Mouse (Mus musculus) heart, embryonic 13.5 days (tissue): ENCODE data around the gene Dnajc1. TPM values are rescaled to one million over a fixed set of nuclear protein-coding genes. Genes with fewer than 3 reads are reported as not detected.

ENCODE experiments used
- ATAC-seq: fragments of 200-750 bp; cut with Nextera tagmentation; 2 replicates; pipeline ENCODE4 v1.8.0; 2017; ENCODE audit warnings: moderate TSS enrichment; ENCODE audit not compliant: insufficient number of reproducible peaks, low FRiP score, low TSS enrichment; ENCODE audit errors: extremely low read depth
- H3K27ac ChIP-seq: fragments of 300-500 bp; sonication (generic); replicated peaks from 2 replicates; pipeline ENCODE4 v1.5.1; 2015; ENCODE audit warnings: moderate library complexity, mild to moderate bottlenecking, inconsistent platforms
- H3K27me3 ChIP-seq: fragments of 300-500 bp; sonication (generic); replicated peaks from 2 replicates; pipeline ENCODE4 v1.6.1; 2015; ENCODE audit warnings: mild to moderate bottlenecking, inconsistent platforms
- H3K36me3 ChIP-seq: fragments of 300-500 bp; sonication (generic); 2 replicates; pipeline ENCODE4 v1.6.1; 2015; ENCODE audit warnings: mild to moderate bottlenecking, inconsistent platforms
- H3K4me1 ChIP-seq: fragments of 300-500 bp; sonication (generic); 2 replicates; pipeline ENCODE4 v1.6.1; 2015; ENCODE audit warnings: inconsistent platforms
- H3K4me2 ChIP-seq: fragments of 300-500 bp; sonication (generic); 2 replicates; pipeline ENCODE4 v1.6.1; 2015; ENCODE audit warnings: inconsistent platforms, mild to moderate bottlenecking, moderate library complexity
- H3K4me3 ChIP-seq: fragments of 300-500 bp; sonication (generic); 2 replicates; pipeline ENCODE4 v1.5.1; 2015; ENCODE audit warnings: moderate library complexity, mild to moderate bottlenecking, inconsistent platforms
- H3K9ac ChIP-seq: fragments of 300-500 bp; sonication (generic); 2 replicates; pipeline ENCODE4 v1.6.1; 2015; ENCODE audit warnings: inconsistent platforms, mild to moderate bottlenecking, moderate library complexity
- H3K9me3 ChIP-seq: fragments of 300-500 bp; sonication (generic); 2 replicates; pipeline ENCODE4 v1.6.1; 2016; ENCODE audit warnings: inconsistent platforms
- WGBS: fragments of 180-500 bp; shearing (Covaris S2); methylation state at CpG from one replicate; pipeline ENCODE4 v1.1.7; 2015; ENCODE audit warnings: mixed read lengths; 5-methylcytosine and 5-hydroxymethylcytosine counted together
- polyA plus RNA-seq: library from polyadenylated mRNA; unstranded; fragments of >200 nt; fragmentation: Nextera tagmentation; extraction: Ambion mirVana; gene quantifications from 2 replicates; pipeline ENCODE4 v1.2.1, GENCODE M21; 2015

Dnajc1 gene
- polyA plus RNA-seq, 1 experiment from 2014 or later, result 18.8 TPM

DNA sequence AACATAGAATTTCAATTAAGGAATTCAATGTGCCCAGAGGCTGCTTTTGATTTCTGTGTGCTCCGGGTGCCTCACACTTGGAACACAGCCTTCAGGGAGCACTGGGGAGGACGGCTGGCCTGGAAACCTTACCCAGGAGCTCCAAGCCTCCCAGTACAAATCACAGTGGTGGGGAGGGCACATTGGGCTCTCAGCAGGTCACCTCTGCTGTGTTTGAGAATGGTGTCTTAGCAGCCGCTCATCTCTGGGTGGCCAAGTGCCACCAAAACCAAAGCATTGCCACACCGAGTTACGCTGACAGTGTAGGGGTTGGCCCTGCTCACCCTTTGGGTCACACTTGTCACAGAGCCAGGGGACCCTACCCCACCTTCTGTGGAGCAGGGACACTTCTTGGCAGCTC lies 174.1 kb downstream of the Dnajc1 start:
- no peak for ATAC-seq
- no peak overlapping the region for H3K9ac ChIP-seq
- WGBS, result 84% methylated on average over 5 of the region's 5 CpGs
- H3K36me3 ChIP-seq, result peaks cover 59% of the 10 kb centered on the region
- no peaks in the 10 kb centered on the region for H3K9me3 ChIP-seq
- no peak overlapping the region for H3K4me3 ChIP-seq
- H3K27me3 ChIP-seq, result no peaks in the 10 kb centered on the region
- H3K4me1 ChIP-seq, result peaks cover 32% of the 10 kb centered on the region
- H3K27ac ChIP-seq, result no peak overlapping the region
- no peak overlapping the region for H3K4me2 ChIP-seq

DNA sequence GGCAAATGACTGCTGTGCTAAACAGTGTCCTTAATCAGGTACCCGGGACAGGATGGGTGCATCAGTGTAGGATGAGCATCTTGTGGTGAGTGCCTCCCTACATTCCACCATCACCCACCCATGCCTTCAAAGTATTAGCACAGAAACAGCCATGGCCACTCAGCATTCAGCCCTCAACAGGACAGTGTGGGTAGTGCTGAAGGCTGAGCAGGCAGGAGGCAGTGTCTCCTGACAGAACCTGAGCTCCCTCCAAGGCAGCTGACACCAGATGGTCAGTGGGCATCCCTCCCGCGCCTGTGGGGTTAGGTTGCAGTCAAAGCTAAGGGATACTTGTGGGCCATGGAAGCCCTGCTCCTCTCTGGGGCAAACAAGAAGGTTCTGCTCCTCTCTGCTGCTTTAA lies 174.8 kb downstream of the Dnajc1 start:
- peaks cover 65% of the 10 kb centered on the region for H3K36me3 ChIP-seq
- H3K27me3 ChIP-seq, result no peaks in the 10 kb centered on the region
- WGBS, result 70% methylated on average over 3 of the region's 3 CpGs
- no peak overlapping the region for H3K4me3 ChIP-seq
- no peak overlapping the region for H3K4me2 ChIP-seq
- no peaks in the 10 kb centered on the region for H3K9me3 ChIP-seq
- H3K4me1 ChIP-seq, result peaks cover 31% of the 10 kb centered on the region
- no peak overlapping the region for H3K9ac ChIP-seq
- no peak for ATAC-seq
- no peak overlapping the region for H3K27ac ChIP-seq

DNA sequence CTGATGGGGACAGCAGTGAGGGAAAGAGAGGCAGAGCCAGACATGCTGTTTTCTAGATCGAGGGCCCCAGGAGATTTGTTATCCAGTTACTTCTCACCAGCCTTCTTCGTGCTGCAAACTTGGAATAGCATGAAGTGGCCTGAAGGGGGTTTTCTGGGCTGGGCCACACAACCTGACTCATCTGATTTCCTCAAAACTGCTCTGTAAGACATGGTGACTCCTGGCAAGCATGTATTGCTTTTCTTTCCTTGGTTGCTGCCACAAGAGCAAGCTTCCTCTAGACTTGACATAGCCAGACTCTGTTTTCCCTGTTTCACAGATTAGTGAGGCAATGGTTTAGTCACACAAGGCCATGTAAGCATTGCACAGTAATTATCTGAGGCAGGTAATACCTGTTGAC lies 178.6 kb downstream of the Dnajc1 start:
- H3K9me3 ChIP-seq, result no peaks in the 10 kb centered on the region
- no peaks in the 10 kb centered on the region for H3K27me3 ChIP-seq
- 67% methylated on average over 2 of the region's 2 CpGs for WGBS
- H3K4me2 ChIP-seq, result no peak overlapping the region
- H3K4me1 ChIP-seq, result peaks cover 20% of the 10 kb centered on the region
- H3K36me3 ChIP-seq, result peaks cover 91% of the 10 kb centered on the region
- ATAC-seq, result no peak
- H3K4me3 ChIP-seq, result no peak overlapping the region
- H3K9ac ChIP-seq, result no peak overlapping the region
- no peak overlapping the region; the same call in 1 of the 2 replicates for H3K27ac ChIP-seq

DNA sequence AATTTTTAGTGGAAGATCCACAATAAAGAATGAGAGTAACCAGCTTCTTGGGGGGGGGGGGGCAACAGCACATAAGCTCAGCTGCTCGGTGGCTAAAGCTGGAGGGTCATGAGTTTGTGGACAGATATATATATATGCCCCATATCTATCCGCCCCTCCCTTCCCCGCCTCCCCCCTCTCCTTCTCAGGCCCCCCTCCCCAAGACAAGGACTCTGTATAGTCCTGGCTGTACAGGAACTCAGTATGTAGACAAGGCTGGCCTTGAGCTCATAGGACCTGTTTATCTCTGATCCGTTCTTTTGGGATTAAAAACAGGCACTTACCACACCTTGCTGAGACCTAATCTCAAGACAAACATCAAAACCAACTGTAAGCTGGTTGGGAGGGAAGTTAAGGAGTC lies 182.7 kb downstream of the Dnajc1 start:
- Histone ChIP-seq H3K4me3 (no peak overlapping the region), H3K9me3 (no peaks in the 10 kb centered on the region), H3K27ac (no peak overlapping the region), H3K36me3 (peaks cover 92% of the 10 kb centered on the region), H3K4me2 (no peak overlapping the region), H3K27me3 (no peaks in the 10 kb centered on the region), H3K4me1 (peaks cover 11% of the 10 kb centered on the region), H3K9ac (no peak overlapping the region)
- ATAC-seq, result no peak
- 89% methylated on average over 4 of the region's 4 CpGs for WGBS

DNA sequence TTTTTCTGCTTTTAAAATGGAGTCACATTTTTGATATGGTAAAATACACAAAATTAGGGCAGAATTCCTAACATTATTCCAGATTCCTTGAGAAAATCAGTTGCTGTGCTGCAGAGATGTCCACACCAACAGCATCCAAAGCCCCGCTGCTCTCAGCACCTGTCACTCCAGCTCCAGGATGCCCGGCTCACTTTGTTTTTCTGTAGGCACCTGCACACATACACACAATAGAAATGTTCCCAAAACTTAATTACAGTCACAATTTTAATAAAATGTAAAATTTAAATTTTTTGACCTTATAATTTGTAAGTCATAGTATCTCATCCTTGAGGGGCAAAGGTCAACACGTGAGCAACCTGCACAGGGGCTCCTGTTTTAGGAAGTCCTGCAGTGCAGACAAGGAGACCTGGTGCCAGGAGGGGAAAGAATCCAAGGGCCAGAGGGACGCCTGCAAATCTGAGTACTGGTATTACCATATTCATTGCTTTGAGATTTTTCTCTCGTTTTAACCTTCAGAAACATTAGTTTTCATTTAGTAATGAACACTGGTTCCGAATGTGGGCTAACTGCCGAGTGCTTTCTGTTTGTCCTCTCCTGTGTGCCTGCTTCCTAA lies 183.3 kb downstream of the Dnajc1 start:
- no peak for ATAC-seq
- no peak overlapping the region for H3K4me2 ChIP-seq
- no peaks in the 10 kb centered on the region for H3K27me3 ChIP-seq
- WGBS, result 90% methylated on average over 7 of the region's 7 CpGs
- no peaks in the 10 kb centered on the region for H3K9me3 ChIP-seq
- H3K27ac ChIP-seq, result no peak overlapping the region
- no peak overlapping the region for H3K4me3 ChIP-seq
- H3K4me1 ChIP-seq, result peaks cover 11% of the 10 kb centered on the region
- no peak overlapping the region for H3K9ac ChIP-seq
- peaks cover 92% of the 10 kb centered on the region for H3K36me3 ChIP-seq

DNA sequence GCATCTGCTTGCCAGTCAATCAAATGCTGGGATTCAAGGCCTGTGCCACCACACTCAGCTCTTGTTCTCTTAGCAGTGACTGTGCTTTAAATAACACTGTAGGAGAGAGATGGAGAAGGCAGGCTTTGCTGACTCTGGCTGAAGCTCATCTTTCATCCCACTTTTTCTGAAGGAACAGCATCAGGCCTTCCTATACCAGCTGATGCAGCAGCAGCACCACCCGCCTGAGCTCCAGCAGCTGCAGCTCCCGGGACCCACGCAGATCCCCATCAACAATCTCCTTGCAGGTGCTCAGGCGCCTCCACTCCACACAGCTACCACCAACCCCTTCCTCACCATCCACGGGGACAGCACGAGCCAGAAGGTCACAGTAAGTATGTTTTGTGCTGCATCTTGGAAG lies 184.1 kb downstream of the Dnajc1 start:
- WGBS, result 88% methylated on average over 6 of the region's 6 CpGs
- peaks cover 92% of the 10 kb centered on the region for H3K36me3 ChIP-seq
- no peak overlapping the region for H3K4me2 ChIP-seq
- no peak overlapping the region for H3K9ac ChIP-seq
- no peak overlapping the region for H3K4me3 ChIP-seq
- H3K27me3 ChIP-seq, result no peaks in the 10 kb centered on the region
- no peaks in the 10 kb centered on the region for H3K9me3 ChIP-seq
- no peak overlapping the region for H3K27ac ChIP-seq
- H3K4me1 ChIP-seq, result 0 out of 2 replicates have a peak, but pooled peaks cover 5% of the 10 kb centered on the region
- ATAC-seq, result no peak

DNA sequence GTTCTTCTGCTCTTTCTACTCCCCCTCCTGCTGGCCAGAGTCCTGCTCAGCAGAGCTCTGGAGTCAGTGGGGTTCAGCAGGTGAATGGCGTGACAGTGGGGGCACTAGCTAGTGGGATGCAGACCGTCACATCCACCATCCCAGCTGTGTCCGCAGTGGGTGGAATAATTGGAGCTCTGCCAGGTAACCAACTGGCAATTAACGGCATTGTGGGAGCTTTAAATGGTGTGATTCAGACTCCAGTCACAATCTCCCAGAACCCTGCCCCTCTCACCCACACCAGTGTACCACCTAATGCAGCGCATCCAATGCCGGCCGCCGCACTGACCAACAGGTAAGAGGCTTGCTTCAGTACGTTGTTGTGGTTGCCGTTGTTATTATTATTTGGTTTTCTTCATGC lies 185.8 kb downstream of the Dnajc1 start:
- Histone ChIP-seq H3K27ac (no peak overlapping the region), H3K36me3 (peaks cover 93% of the 10 kb centered on the region), H3K9me3 (no peaks in the 10 kb centered on the region), H3K4me2 (no peak overlapping the region), H3K4me1 (peaks cover 3% of the 10 kb centered on the region; the same call in 1 of the 2 replicates), H3K9ac (no peak overlapping the region), H3K4me3 (no peak overlapping the region), H3K27me3 (no peaks in the 10 kb centered on the region)
- 85% methylated on average over 10 of the region's 10 CpGs for WGBS
- no peak for ATAC-seq

DNA sequence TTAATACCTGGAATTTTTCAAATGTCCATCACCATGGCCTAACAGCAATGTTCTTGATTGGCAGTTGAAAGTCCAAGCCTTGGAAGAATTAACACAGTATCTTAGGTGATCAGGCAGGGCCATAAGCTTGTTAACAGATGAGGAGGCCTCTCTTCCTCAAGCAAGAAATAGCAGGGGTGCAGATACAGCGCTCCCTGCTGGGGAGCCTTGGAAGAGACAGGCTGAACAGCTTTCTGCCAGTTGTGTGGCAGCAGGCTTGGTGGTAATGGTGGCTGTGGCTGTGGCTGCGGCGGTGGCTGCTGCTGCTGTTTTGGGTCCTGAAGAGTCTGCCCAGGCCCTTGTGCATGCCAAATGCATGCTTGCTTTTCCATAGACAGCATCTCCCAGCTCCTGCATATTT lies 187.5 kb downstream of the Dnajc1 start:
- H3K9ac ChIP-seq, result no peak overlapping the region
- H3K4me1 ChIP-seq, result peaks cover 3% of the 10 kb centered on the region; the same call in 1 of the 2 replicates
- H3K27ac ChIP-seq, result no peak overlapping the region
- H3K4me3 ChIP-seq, result no peak overlapping the region
- 75% methylated on average over 3 of the region's 3 CpGs for WGBS
- no peaks in the 10 kb centered on the region for H3K9me3 ChIP-seq
- no peaks in the 10 kb centered on the region for H3K27me3 ChIP-seq
- no peak overlapping the region for H3K4me2 ChIP-seq
- H3K36me3 ChIP-seq, result peaks cover 94% of the 10 kb centered on the region
- ATAC-seq, result no peak

DNA sequence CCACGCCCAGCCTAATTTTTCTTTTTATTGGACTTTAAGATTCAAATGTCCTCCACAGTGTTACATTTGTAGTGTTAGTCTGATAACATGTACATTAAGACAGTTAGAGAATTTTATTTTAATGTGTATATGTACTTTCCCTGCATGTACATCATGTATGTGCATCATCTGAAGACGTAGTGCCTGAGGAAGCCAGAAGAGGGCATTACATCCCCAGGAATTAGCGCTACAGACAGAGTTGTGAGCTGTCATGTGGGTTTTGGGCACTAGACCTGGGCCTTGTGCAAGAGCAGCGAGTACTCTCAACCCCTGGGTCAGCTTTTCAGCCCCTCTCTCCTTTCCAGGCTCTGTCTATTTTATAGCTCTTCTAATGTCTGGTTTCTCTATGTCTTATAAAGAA lies 189.7 kb downstream of the Dnajc1 start:
- Histone ChIP-seq H3K9ac (no peak overlapping the region), H3K9me3 (no peaks in the 10 kb centered on the region), H3K4me3 (no peak overlapping the region), H3K36me3 (peaks cover 92% of the 10 kb centered on the region), H3K27me3 (no peaks in the 10 kb centered on the region), H3K4me1 (peaks cover 3% of the 10 kb centered on the region; the same call in 1 of the 2 replicates), H3K27ac (no peak overlapping the region), H3K4me2 (no peak overlapping the region)
- ATAC-seq, result no peak
- WGBS, result 90% methylated on average over 4 of the region's 4 CpGs

DNA sequence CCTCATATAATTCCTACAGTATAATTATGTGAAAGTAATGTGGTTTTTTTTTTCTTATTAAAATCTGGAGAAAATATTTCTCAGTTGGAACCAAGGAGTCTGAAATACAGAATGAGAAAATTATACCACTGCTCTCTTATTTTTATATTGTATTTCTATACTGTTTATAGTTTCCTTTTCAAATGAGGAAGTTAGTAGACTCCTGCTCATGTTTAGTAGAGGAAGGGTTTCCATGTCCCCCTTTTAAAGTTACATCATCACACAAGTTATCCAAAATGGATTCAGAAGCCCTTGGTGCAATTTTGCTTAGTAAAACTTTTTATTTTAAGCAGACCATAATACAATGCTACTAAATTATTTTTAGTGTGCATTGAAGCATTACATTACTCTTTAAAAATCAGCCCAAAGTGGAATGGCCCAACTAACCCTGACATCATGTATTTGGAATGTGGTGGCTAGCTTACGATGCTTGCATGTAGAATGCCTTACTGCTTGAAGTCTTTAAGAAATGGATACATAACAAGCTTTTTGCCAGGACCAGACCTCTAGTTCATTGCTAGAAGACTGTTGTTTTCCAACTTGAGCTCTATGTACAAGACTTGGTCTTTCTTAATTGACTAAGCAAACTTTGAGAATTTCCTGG lies 190.7 kb downstream of the Dnajc1 start:
- Histone ChIP-seq H3K4me1 (peaks cover 3% of the 10 kb centered on the region; the same call in 1 of the 2 replicates), H3K9ac (no peak overlapping the region), H3K9me3 (no peaks in the 10 kb centered on the region), H3K4me2 (no peak overlapping the region), H3K27me3 (no peaks in the 10 kb centered on the region), H3K27ac (0 out of 2 replicates have a peak overlapping the region, but pooled peaks have one; percentile 21), H3K4me3 (no peak overlapping the region), H3K36me3 (peaks cover 92% of the 10 kb centered on the region)
- no peak for ATAC-seq
- WGBS, result 68% methylated on average over 1 of the region's 1 CpGs

DNA sequence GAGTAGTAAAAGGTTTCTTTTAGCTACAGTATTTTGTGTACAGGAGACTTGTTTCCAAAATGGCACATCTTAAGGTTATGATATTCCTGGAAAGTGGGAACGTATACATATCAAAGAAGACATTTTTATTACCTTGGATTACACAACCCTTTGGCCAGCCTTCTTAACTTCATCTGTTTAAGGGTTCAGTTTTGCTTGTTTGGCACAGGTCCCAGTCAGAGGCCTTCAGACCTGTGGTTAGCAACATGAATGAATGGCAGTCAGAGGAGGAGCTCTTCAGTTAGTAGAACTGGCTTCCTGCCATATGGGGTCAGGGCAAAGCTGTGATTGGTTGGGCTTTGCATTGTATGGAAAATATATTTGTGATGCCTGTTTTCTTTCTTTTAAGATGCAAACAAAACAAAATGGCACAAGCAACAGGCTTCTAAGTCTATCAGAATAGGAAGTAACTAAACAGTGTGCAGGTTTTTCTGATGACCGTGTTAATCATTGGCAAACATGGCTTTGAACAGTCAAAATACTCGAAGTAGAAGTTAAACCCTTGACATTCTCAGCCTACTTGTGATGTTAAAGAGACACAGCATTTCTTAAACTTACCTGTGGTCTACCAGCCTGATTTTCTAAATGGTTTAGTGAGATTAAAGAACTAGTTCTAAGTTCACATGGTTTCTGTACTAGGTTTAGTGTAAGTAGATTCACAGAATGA lies 196.8 kb downstream of the Dnajc1 start:
- Histone ChIP-seq H3K4me2 (no peak overlapping the region), H3K36me3 (peaks cover 83% of the 10 kb centered on the region), H3K27ac (peak overlapping the region; percentile 34; the same call in 1 of the 2 replicates), H3K27me3 (no peaks in the 10 kb centered on the region), H3K9me3 (no peaks in the 10 kb centered on the region), H3K4me3 (no peak overlapping the region), H3K4me1 (peaks cover 11% of the 10 kb centered on the region), H3K9ac (no peak overlapping the region)
- peak; percentile 19; the same call in 1 of the 2 replicates for ATAC-seq
- 76% methylated on average over 3 of the region's 3 CpGs for WGBS
